Mouse (Mus musculus): ENCODE results near the gene Ifi208.

GRCm38 (mm10) chr1:173624052-173624451, 49.4 kb upstream of the Ifi208 start:
- TF ChIP-seq POLR2A (IDR thresholded peaks at IDR 0.05; ENCODE audit: insufficient read depth, low read length) (no peak), CTCF (IDR thresholded peaks at IDR 0.05; ENCODE audit: low read depth, low read length) (no peak)

Measured in ES-Bruce4 (cell line).